18 mouse cellular contexts compared by ENCODE assay signal in genomic region chr3:6920253-6920652, GRCm38 (mm10).
"Had no signal": no experiment of that assay in that cellular context is flagged by ENCODE, and none has a peak within 500 bp of the region (broad histone marks: within the 10 kb centered on the region; RNA-seq: fewer than 3 reads in every experiment).

No protein-coding gene starts in this region.

- H3K4me3 ChIP-seq: midbrain, embryonic 10.5 days; midbrain, embryonic 12.5 days; myocyte; neural tube, embryonic 13.5 days had no signal

- ATAC-seq: midbrain, embryonic 16.5 days had no signal

- H3K27me3 ChIP-seq: midbrain, embryonic 12.5 days; neural tube, embryonic 13.5 days had no signal

- H3K27ac ChIP-seq: midbrain, embryonic 10.5 days; midbrain, embryonic 12.5 days; neural tube, embryonic 13.5 days had no signal

- H3K9me3 ChIP-seq: midbrain, embryonic 10.5 days; midbrain, embryonic 12.5 days; neural tube, embryonic 13.5 days had no signal

- H3K9ac ChIP-seq: lung, embryonic 14.5 days; midbrain, embryonic 12.5 days; neural tube, embryonic 13.5 days had no signal

- DNase-seq: lung, adult 18-20 months; lung, embryonic 14.5 days; lung, postnatal 10 days; lung, postnatal 4 days; midbrain, embryonic 14.5 days; retina, postnatal 1 day; right cerebral cortex, adult 18-20 months; right cerebral cortex, postnatal 25 days; right cerebral cortex, postnatal 4 days; spleen, adult 18-20 months; thymus, adult 18-20 months; thymus, postnatal 14 days; thymus, postnatal 4 days had no signal

- H3K4me2 ChIP-seq: lung, embryonic 14.5 days; midbrain, embryonic 12.5 days; neural tube, embryonic 13.5 days had no signal

- H3K36me3 ChIP-seq: midbrain, embryonic 10.5 days; midbrain, embryonic 12.5 days; neural tube, embryonic 13.5 days had no signal

- H3K4me1 ChIP-seq: midbrain, embryonic 10.5 days; midbrain, embryonic 12.5 days; neural tube, embryonic 13.5 days had no signal
